Mouse (Mus musculus) E14TG2a.4 (cell line): ENCODE measurements around the gene AU022252.

Experiments
- CTCF ChIP-seq: conservative IDR thresholded peaks from 2 replicates; pipeline ENCODE4 v1.5.1; 2014; ENCODE audit warnings: low read length
- NANOG ChIP-seq: IDR thresholded peaks from 2 replicates; pipeline ENCODE4 v1.6.1; 2014; ENCODE audit warnings: borderline replicate concordance, low read length, mixed read lengths
- POU5F1 ChIP-seq: IDR thresholded peaks from 2 replicates; pipeline ENCODE4 v1.6.1; 2014; ENCODE audit warnings: low read length, borderline replicate concordance

GRCm38 (mm10) chr4:119254012-119254618 lies 21.6 kb upstream of the AU022252 start:
- TF ChIP-seq CTCF = no peak
- no peak for TF ChIP-seq NANOG
- no peak for TF ChIP-seq POU5F1
